Mouse (Mus musculus): ENCODE results near the gene Gltpd2.

DNA sequence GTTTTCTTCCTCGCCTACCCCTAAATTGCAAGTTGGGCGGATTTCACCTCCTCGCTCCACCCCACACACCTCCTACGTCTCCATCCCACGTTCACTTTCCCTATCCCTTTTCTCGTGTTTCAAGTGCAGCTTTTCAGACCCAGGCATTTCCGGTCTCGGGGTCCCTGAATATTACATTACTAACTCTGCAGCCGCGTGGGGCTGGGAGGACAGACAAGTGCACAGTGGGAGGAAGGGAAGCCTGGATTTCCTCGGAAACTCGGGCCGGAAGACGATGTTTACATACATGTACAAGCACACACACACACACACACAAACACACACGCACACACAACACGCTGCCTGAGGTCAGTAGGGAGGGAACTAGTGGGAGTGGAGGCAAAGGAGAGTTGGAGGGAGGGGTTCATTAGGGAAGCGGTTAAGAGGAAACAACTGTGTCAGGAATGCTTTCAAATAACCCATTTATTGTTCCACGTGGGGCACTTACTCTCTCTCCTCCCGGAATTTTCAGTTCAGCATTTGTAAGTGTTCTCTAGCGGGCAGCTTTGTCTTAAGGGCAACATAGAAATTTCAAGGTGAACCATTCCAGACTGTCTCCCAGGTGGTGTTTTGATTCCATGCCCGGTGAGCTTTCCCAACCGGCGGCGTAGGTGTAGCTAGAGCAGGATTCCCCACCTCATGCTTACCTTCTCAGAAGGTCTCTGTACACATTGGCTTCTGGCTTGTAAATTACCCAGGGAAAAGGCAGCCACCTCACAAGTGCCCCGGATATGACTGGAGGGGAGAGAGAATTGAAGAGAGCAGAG is 44.7 kb downstream of the Gltpd2 start:
- no peak for TF ChIP-seq UBTF (IDR thresholded peaks at IDR 0.05; ENCODE audit: borderline replicate concordance, insufficient read depth, low read depth, low read length)
- TF ChIP-seq MAX (IDR thresholded peaks at IDR 0.05; ENCODE audit: low read length) = peak; percentile 8; the same call in 1 of the 2 replicates
- TF ChIP-seq CTCF (IDR thresholded peaks at IDR 0.05 in 2 of 3, conservative IDR thresholded peaks at IDR 0.05 in 1 of 3; ENCODE audit: control insufficient read depth in 1 of 3, insufficient read depth in 1 of 3, low read depth in 2 of 3, low read length in 3 of 3, poor library complexity in 1 of 3, severe bottlenecking in 1 of 3) = no peak
- TF ChIP-seq KAT2A (conservative IDR thresholded peaks at IDR 0.05; ENCODE audit: low read depth, low read length) = no peak
- no peak for TF ChIP-seq USF1 (IDR thresholded peaks at IDR 0.05; ENCODE audit: low read depth, low read length)
- peak in 1 of 2 experiments; percentile 22; a peak in 1 of 4 replicates for TF ChIP-seq POLR2A (IDR thresholded peaks at IDR 0.05; ENCODE audit: control insufficient read depth in 1 of 2, insufficient read depth in 1 of 2, low read depth in 1 of 2, low read length in 2 of 2, poor library complexity in 1 of 2)
- TF ChIP-seq CHD2 (IDR thresholded peaks at IDR 0.05; ENCODE audit: low read length) = no peak

Data from MEL (cell line).